ENCODE assay signal across 8 mouse cellular contexts in genomic region chr17:88505275-88505723, GRCm38 (mm10). TPM values are rescaled to one million over a fixed set of nuclear protein-coding genes. Genes with fewer than 3 reads are reported as not detected.
DNase-seq lines count a peak whose midpoint lies in the region; ATAC-seq lines count a peak whose summit lies in the region.

No protein-coding gene starts in this region.

- peak; percentile 72 for ATAC-seq in forebrain, embryonic 11.5 days (replicated peaks; ENCODE audit: low FRiP score)

- H3K27me3 ChIP-seq in forebrain, embryonic 11.5 days (ENCODE audit: control insufficient read depth, insufficient read depth, low read length): no peaks in the 10 kb centered on the region

- H3K27ac ChIP-seq in forebrain, embryonic 11.5 days (ENCODE audit: low read depth, low read length): no peak overlapping the region

- no peaks in the 10 kb centered on the region for H3K36me3 ChIP-seq in forebrain, embryonic 11.5 days (ENCODE audit: control insufficient read depth, insufficient read depth, low read length)

- H3K9me3 ChIP-seq in forebrain, embryonic 11.5 days (ENCODE audit: control insufficient read depth, low read length): no peaks in the 10 kb centered on the region

- H3K4me3 ChIP-seq in forebrain, embryonic 11.5 days (ENCODE audit: low read depth, low read length): no peak overlapping the region

- DNase-seq in embryo, embryonic 10.5 days (ENCODE audit: low spot score): peak; percentile 5
- DNase-seq in embryo, embryonic 10 days (ENCODE audit: low spot score): no peak
- DNase-seq in Muller cell, postnatal 12 days (ENCODE audit: inconsistent ontology term): peak; percentile 90
- DNase-seq in forebrain, embryonic 11.5 days (ENCODE audit: low spot score): no peak
- peak; percentile 39 to 74 for DNase-seq in layer of hippocampus, postnatal 14 days (ENCODE audit: low spot score in 2 of 2)
- DNase-seq in urinary bladder, postnatal 14 days (ENCODE audit: low spot score): no peak
- no peak for DNase-seq in yolk sac, embryonic 10.5 days (ENCODE audit: low spot score)
- DNase-seq in kidney, adult 18-20 months: no peak

- no peak overlapping the region for H3K4me2 ChIP-seq in forebrain, embryonic 11.5 days (ENCODE audit: low read depth, low read length, severe bottlenecking)

- 0 out of 2 replicates have a peak, but pooled peaks cover 4% of the 10 kb centered on the region for H3K4me1 ChIP-seq in forebrain, embryonic 11.5 days (replicated peaks; ENCODE audit: control insufficient read depth, insufficient read depth, low read length)

- peak overlapping the region; percentile 24; the same call in 1 of the 2 replicates for H3K9ac ChIP-seq in forebrain, embryonic 11.5 days (ENCODE audit: low read length)

- WGBS in forebrain, embryonic 11.5 days: 30% methylated on average over 10 of the region's 10 CpGs

RNA-seq across cellular contexts. Expression of gene Ppp1r21, which starts 24.6 kb away (rescaled TPM):
- polyA plus RNA-seq in forebrain, embryonic 11.5 days (2014; fragmentation: Nextera tagmentation; extraction: Ambion mirVana): 23.8 and 29.4 TPM in 2 replicates
- 10 to 100 TPM; 72.4 to 74.7 TPM for total RNA-seq in layer of hippocampus, postnatal 14 days (2021)

Comparison
In these comparisons a context has a peak if more than half of its experiments do, and no peak if none do; other contexts are left out.
1. DNase-seq: peak in embryo, embryonic 10.5 days (single experiment), Muller cell, postnatal 12 days (single experiment) and layer of hippocampus, postnatal 14 days (2 of 2); none in embryo, embryonic 10 days (single experiment), forebrain, embryonic 11.5 days (single experiment), urinary bladder, postnatal 14 days (single experiment), yolk sac, embryonic 10.5 days (single experiment) and kidney, adult 18-20 months (single experiment).